Mouse (Mus musculus) retina, adult 2 months (tissue): ENCODE data around the gene Zfp672.
"Not testable (repeated sequence)": the region's sequence is repeated elsewhere in the genome, so short reads cannot be mapped to it uniquely, and the experiment has no call there.

ENCODE experiments used
- DNase-seq: peaks from one replicate; pipeline ENCODE4 v3.0.0-alpha.2; 2012; ENCODE audit warnings: low read depth, low spot score

Zfp672 gene

DNA sequence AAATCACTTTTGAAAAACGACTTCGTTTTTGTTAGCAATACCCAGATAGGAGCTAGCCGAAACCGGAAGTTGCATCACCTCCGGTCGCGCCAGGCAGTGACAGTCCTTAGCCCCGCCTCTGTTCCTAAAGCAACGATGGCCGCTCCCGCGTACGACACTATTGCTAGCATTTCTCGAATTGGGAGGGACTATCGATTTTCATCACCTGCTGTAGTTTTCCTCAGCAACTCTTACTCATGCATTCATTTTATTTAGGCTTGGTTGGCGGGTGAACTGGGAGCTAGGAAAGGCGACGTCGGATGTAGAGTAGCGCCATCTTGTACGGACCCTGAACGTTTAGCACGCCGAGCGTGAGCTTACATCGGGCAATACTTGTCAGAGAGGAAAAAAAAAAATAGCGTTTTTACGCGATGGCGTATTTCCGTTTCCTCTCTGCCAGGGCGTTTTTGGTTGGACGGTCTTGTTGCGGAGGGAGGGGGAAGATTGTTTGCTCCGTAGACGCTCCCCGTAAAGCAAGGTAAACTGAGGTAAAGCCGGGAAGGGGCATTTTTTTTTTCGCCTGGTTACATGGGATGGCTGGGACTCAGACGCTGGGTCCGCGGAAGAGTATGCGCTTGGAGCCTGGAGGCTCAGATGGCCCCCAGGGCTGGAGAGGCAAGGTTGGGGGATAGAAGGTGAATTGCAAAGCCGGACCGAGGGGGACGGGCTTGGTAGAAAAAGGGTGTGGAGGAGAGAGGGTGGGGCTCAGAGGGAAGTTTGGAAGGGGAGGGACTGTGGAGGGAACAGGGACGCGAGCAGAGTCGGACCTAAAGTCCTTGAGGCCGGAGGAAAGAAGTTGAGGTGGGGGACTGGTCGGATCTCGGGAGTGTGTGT, at the start of gene Zfp672, which contains the start of gene Sh3bp5l:
Gene Zfp672 (minus strand): TSS at position 64 of the 873 bp plus-strand sequence.
Gene Sh3bp5l (plus strand): TSS at position 449 of the 873 bp plus-strand sequence.
- DNase-seq = peak; percentile 85

- no peak for DNase-seq
These were observed 49.4 kb upstream of the Zfp672 start for GRCm38 (mm10) chr11:58379516-58379915.

DNA sequence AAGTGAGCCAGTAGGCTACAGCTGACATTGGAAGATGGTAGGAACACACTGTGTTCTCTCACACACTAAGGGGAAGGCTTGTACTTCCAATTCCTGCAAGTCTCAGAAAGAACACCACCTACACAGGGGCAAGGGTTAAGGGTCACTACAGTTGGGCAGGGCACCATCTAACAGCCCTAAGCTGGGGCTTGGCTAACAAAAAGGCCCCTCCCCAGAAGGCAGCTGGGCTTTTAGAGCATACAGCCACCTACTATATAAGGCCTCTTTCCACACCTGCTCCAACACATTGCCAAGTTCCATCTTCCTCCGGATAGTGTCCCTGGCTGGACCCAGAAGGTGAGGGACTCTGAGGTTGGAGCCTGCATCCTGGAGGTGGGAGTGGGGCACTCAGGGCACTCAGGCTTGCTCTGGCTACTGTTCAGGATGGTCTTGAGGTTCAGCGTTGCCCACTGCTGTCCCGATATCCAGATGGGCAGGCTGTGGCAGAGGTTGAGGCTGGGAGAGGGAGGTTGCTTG, 48.7 kb upstream of the Zfp672 start, which contains the start of gene Lypd8:
Gene Lypd8 (plus strand): TSS at position 281 of the 516 bp plus-strand sequence.
- DNase-seq = no peak

DNA sequence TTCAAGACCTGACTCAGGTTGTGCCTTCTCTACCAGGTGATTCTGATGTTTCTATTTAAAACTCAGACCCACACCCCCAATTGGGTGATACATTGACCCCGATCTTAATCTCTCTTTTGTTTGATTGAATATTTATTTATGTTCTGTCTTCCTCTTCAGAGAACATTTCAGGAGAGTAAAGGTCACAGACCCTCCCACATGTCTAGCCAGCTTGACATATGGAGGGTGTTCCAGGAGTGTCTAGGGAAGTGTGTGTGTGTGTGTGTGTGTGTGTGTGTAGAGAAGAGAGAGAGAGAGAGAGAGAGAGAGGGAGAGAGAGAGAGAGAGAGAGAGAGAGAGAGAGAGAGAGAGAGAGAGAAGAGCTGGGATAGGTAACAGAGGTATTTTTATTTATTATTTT, 47.5 kb upstream of the Zfp672 start:
- DNase-seq = no peak

GRCm38 (mm10) chr11:58377273-58377672, 47.1 kb upstream of the Zfp672 start:
- DNase-seq = no peak

DNA sequence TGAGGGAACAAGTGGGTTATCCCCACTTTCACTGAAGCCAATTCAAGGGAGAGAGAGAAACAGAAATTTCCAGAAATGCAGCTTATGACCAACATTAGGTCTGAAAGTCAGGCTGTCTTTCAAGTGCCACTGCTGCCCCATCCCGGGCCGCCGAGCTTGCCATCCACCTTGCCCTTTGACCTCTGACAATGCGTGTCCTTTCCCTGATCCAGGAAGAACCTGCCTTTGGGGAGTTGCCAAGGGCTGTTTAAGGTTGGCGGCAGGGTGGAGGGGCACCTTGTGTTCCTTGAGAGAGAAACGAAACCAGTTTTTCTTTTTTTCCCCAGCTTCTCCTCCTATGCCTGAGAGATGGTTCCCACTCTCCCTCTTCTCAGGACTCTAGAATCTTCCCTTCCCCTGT, 36.1 kb upstream of the Zfp672 start:
- DNase-seq = not testable (repeated sequence)

- no peak for DNase-seq
These were observed 34.3 kb upstream of the Zfp672 start for GRCm38 (mm10) chr11:58364454-58364853.

GRCm38 (mm10) chr11:58362562-58362961, 32.4 kb upstream of the Zfp672 start:
- DNase-seq = not testable (repeated sequence)

DNA sequence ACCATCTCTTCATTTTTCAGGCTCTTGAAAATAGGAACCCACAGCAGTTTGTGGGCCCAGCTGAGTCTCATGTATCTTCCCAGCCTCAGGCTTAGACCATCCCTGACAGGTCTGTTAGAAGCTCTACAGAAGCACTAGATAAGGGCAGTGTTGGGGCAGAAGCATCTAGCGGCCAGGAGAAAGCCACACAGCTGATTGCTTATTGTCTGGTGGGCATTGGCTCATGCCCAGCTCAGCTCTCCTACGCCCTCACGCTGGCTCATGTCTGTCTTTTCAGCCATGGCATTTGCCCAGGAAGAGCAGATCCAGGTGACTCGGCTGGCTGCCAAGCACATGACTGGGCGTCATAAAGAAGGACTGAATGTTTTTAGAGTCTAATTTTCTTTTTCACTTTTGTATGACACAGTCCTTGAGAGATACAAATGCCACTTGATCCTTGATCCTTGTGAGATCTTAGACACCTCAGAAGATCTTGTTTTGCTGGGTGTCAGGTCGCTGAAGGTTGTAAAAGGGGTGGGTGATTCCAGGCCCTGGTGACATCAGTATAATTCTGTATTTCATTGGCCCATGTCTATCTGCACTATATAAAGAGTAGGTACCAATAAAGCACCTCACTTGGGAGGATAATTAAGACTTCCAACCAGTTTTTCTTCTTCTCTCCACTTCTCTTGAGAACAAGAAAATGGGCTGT, 27.9 kb upstream of the Zfp672 start:
- no peak for DNase-seq

DNA sequence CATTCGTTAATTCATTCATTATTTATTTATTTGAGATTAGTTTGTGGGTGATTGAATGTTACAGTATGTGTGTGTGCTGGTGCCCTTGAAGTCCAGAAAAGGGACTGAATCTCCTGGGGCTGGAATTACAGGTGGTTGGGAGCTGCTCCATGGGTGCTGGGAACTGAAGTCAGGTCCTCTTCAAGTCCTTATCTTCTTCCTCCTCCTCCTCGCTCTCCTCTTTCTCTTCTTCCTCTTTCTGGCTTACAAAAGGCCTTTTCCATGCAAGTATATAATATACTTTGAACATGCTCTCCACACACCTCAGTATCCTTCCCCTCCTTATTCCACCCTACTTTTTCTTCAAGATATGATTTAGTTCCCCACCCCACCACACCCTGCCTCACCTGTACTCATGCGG, 26.9 kb upstream of the Zfp672 start:
- no peak for DNase-seq

GRCm38 (mm10) chr11:58354927-58355326, 24.8 kb upstream of the Zfp672 start:
- no peak for DNase-seq

DNA sequence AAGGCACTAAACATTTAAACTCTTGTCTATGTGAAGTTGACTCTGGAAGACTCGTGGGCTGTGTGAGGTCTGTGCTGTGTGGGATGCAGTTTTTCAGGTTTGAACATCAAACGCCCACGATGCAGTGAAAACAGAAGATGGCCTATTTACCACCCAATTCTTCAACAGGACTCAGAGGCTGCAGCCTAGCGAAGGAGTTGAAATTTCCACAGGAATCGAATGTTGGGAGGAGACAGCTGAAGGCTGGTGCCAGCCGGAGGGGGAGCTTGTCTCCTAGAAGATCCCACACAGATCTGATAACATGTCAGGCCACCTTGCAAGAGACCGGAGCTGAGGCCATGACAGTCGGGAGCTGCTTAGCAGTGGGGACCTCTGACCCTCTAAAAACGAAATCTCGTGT, 24.3 kb upstream of the Zfp672 start:
- no peak for DNase-seq

GRCm38 (mm10) chr11:58353709-58354108, 23.6 kb upstream of the Zfp672 start:
- DNase-seq = no peak

- DNase-seq = no peak
These were observed 22.8 kb upstream of the Zfp672 start for GRCm38 (mm10) chr11:58352681-58353548.

GRCm38 (mm10) chr11:58351179-58351578, 21.0 kb upstream of the Zfp672 start:
- DNase-seq = no peak

- DNase-seq = no peak
These were observed 20.5 kb upstream of the Zfp672 start for GRCm38 (mm10) chr11:58350628-58351027.

DNA sequence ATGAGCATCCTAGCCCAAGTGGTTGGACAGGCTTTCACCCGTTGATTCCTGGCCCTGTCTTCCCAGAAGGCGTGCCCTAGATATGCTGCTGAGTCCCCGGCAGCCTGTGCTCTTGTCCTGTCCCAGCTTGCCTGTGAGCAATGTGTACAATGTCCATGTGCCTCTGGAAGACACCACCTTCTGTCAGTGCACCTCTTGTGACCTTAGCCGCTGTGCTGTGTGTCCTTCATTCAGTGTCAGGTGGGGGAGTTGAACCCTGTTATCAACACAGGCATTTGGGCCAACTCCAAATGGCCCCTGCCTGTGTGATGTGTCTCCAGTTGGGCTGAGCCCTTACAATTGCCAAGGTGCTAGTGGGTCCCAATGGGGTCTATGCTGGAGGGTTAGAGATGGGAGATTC, 16.6 kb upstream of the Zfp672 start:
- DNase-seq = no peak

DNA sequence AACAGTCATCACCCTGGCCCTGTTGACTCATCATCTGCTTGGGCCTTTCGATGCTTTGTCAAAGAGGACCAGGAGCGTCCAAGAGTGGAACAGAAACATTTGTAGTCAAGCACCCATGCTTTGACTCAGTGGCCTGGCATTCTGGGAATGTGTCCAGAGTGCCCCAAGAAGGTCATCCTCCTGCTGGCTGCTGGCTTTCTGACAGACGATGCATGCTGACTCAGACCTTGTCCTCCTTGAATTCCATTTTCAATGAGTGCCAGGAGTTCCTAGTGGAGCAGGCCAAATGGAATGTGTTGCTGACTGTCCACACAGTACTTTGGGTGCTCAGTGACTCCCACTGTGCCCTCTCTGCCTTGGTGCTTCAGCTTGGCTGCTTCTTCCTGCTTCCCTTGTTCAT, 4.6 kb upstream of the Zfp672 start:
- no peak for DNase-seq

- no peak for DNase-seq
These were observed 1.4 kb upstream of the Zfp672 start for GRCm38 (mm10) chr11:58331546-58331945.

GRCm38 (mm10) chr11:58331149-58331495, 983 bp upstream of the Zfp672 start:
- DNase-seq = no peak

DNA sequence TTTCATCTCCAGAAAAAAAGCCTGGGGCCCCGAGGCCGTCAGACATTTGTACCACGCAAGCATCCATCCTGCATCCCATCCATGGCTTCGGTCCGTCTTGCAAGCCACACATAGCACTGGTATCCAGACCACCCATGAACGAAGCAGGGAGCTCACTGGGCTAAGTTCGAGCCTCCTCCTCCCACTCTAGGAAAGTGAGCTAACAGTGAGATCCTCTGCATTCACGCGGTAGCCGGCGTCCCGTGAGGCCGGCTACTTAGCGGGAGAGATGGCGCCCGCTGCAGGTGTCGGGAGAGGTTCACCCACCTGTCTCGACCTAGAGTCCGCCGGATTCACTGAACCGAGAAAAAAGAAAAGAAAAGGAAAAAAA, 248 bp downstream of the Zfp672 start:
- no peak for DNase-seq

GRCm38 (mm10) chr11:58326781-58327180, 3.4 kb downstream of the Zfp672 start:
- no peak for DNase-seq
